Mouse (Mus musculus) lung, embryonic 16.5 days (tissue): Measurements from ENCODE around the gene Pnisr. TPM values are rescaled to one million over a fixed set of nuclear protein-coding genes. Genes with fewer than 3 reads are reported as not detected.

Experiments used
- ATAC-seq: fragments of 200-750 bp; cut with Nextera tagmentation; 2 replicates; pipeline ENCODE4 v1.8.0; 2017; ENCODE audit warnings: low read depth, mild to moderate bottlenecking, moderate library complexity
- H3K27ac ChIP-seq: fragments of 300-500 bp; sonication (generic); 2 replicates; pipeline ENCODE4 v1.5.1; 2014; ENCODE audit warnings: mild to moderate bottlenecking, control low read depth, low read length
- H3K27me3 ChIP-seq: fragments of 300-500 bp; sonication (generic); 2 replicates; pipeline ENCODE4 v1.6.1; 2014; ENCODE audit warnings: low read depth, low read length, mixed read lengths; ENCODE audit not compliant: control insufficient read depth, insufficient read depth
- H3K36me3 ChIP-seq: fragments of 300-500 bp; sonication (generic); 2 replicates; pipeline ENCODE4 v1.6.1; 2014; ENCODE audit warnings: low read length; ENCODE audit not compliant: control insufficient read depth, insufficient read depth
- H3K4me1 ChIP-seq: fragments of 300-500 bp; sonication (generic); replicated peaks from 2 replicates; pipeline ENCODE4 v1.6.1; 2014; ENCODE audit warnings: low read length, mixed read lengths; ENCODE audit not compliant: control insufficient read depth, insufficient read depth
- H3K4me2 ChIP-seq: fragments of 300-500 bp; sonication (generic); 2 replicates; pipeline ENCODE4 v1.6.1; 2014; ENCODE audit warnings: low read depth, low read length, control low read depth
- H3K4me3 ChIP-seq: fragments of 300-500 bp; sonication (generic); 2 replicates; pipeline ENCODE4 v1.5.1; 2014; ENCODE audit warnings: mild to moderate bottlenecking, low read length, control low read depth
- H3K9ac ChIP-seq: fragments of 300-500 bp; sonication (generic); 2 replicates; pipeline ENCODE4 v1.6.1; 2014; ENCODE audit warnings: low read length, control low read depth
- H3K9me3 ChIP-seq: fragments of 300-500 bp; sonication (generic); 2 replicates; pipeline ENCODE4 v1.6.1; 2016; ENCODE audit warnings: low read length; ENCODE audit not compliant: control insufficient read depth
- WGBS: fragments of 180-500 bp; shearing (Covaris S2); extraction: QIAGEN DNeasy Blood & Tissue Kit; methylation state at CpG from one replicate; pipeline ENCODE4 v1.1.7; 2014; 5-methylcytosine and 5-hydroxymethylcytosine counted together
- polyA plus RNA-seq: library from polyadenylated mRNA; unstranded; fragments of >200 nt; fragmentation: Nextera tagmentation; extraction: Ambion mirVana; gene quantifications from 2 replicates; pipeline ENCODE4 v1.2.1, GENCODE M21; 2015

The Pnisr gene
- polyA plus RNA-seq = 133 and 150 TPM in 2 replicates

DNA sequence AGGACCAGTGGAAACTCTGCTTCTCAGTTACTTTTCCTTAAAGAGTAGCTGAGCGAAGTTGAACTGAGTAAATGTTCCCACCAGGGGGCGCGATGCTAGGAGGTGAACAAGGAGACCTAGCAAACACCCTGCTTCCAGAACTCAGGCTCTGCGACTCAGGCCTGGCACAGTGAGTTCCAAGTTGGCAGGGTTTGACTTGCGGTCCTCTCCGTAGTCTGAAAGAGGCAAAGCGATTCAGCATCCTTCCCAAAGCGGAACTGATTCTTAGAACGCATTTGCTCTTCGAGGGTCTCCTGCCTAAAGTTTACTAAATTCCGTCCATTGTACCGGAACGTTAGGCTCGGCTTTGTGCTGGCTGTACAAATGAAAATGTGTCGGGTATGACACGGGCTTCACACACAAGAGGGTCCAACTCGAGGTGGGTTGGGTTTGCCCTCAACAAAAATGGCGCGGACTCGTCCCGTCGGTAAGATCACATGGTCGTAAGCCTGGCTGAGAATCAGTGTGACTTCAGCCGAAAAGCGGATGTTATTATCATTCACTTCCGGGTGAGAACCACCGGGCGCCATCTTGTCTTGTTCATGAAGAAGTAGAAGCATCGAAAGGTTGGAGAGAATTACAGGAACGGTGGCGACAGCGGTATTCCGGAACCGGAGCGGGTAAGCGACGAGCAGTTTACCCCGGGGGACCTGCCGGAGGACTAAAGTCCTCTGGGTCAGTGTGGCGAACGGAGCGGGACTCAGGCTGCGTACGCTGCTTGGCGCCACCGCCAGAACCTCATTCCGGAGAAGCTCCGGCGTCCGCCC lies at the start of gene Pnisr:
Gene Pnisr, plus strand, starts transcription at position 103 of the 806 bp plus-strand sequence.
- no peaks in the 10 kb centered on the region for H3K9me3 ChIP-seq
- no peaks in the 10 kb centered on the region for H3K27me3 ChIP-seq
- H3K36me3 ChIP-seq = no peaks in the 10 kb centered on the region
- H3K4me1 ChIP-seq = peaks cover 11% of the 10 kb centered on the region
- under 1% methylated on average over 50 of the region's 50 CpGs for WGBS
- H3K9ac ChIP-seq = peak within 1 kb of the TSS; percentile 90
- peak within 1 kb of the TSS; percentile 77 for H3K4me3 ChIP-seq
- peak; percentile 98 for ATAC-seq
- peak within 1 kb of the TSS; percentile 97 for H3K27ac ChIP-seq
- H3K4me2 ChIP-seq = peak within 1 kb of the TSS; percentile 60

DNA sequence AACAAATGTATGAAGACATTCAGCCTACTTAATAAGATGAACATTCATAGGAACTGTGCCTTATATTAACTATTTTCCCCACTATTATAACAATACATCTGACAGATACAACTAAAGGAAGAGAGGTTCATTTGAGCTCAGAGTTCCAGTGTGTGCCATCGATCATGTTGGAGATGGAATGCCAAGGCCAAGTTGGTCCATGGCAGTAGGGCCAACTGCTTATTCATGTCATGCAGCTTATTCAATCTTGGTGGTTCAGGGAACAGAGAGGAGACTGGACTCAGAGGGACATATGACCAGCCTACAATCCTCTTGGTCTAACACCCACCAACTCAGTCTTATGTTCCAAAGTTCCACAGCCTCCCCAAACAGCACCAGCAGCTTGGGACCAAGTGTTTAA lies 46.4 kb upstream of the Pnisr start:
- no peaks in the 10 kb centered on the region for H3K27me3 ChIP-seq
- H3K9ac ChIP-seq = no peak overlapping the region
- peaks cover 18% of the 10 kb centered on the region for H3K36me3 ChIP-seq
- H3K9me3 ChIP-seq = no peaks in the 10 kb centered on the region
- H3K4me3 ChIP-seq = no peak overlapping the region
- no peaks in the 10 kb centered on the region for H3K4me1 ChIP-seq
- no peak overlapping the region for H3K27ac ChIP-seq
- 94% methylated on average over 1 of the region's 1 CpGs for WGBS
- ATAC-seq = no peak
- no peak overlapping the region for H3K4me2 ChIP-seq

DNA sequence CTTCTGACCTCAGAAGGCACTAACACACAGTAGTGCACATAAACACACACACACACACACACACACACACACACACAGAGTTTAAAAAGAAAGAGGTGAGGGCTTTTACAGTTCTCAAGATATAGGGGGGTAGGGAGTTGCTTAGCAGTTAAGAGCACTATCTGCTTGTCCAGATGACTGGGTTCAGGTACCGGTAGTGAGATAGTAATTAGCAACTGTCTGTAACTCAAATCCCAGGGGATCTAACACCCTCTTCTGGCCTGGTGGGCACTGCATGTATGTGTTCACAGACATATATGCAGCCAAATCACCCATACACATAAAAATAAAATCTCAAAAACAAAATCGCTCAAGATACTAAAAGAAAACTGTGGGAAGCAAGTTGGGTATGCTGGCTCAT lies 45.8 kb upstream of the Pnisr start:
- Histone ChIP-seq H3K4me3 (no peak overlapping the region), H3K9ac (no peak overlapping the region), H3K9me3 (no peaks in the 10 kb centered on the region), H3K4me1 (no peaks in the 10 kb centered on the region), H3K36me3 (peaks cover 20% of the 10 kb centered on the region), H3K27ac (no peak overlapping the region), H3K27me3 (no peaks in the 10 kb centered on the region), H3K4me2 (no peak overlapping the region)
- 90% methylated on average over 2 of the region's 2 CpGs for WGBS
- ATAC-seq = no peak

DNA sequence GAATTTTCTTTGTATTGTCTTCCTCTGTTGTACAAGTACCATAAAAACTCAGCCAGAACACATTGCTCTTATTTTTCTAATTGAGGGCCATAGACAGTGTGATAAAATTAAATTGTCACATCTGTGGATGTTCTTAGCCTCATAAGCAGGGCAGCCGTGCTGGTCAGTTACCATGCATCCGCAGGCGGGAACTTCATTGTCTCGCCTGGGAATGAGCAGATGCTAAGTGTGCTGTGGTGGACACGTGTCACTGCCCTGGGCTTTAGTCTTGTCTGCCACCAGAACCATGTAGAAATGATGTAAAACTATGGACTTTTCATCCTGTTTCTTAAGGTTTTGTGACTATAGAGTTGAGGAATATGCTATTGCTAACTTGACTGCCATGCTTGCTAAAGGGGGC lies 40.2 kb upstream of the Pnisr start:
- no peaks in the 10 kb centered on the region for H3K9me3 ChIP-seq
- no peak overlapping the region for H3K27ac ChIP-seq
- H3K27me3 ChIP-seq = no peaks in the 10 kb centered on the region
- H3K36me3 ChIP-seq = peaks cover 21% of the 10 kb centered on the region
- no peak for ATAC-seq
- WGBS = 74% methylated on average over 5 of the region's 5 CpGs
- no peak overlapping the region for H3K4me2 ChIP-seq
- no peaks in the 10 kb centered on the region for H3K4me1 ChIP-seq
- H3K9ac ChIP-seq = no peak overlapping the region
- no peak overlapping the region for H3K4me3 ChIP-seq

DNA sequence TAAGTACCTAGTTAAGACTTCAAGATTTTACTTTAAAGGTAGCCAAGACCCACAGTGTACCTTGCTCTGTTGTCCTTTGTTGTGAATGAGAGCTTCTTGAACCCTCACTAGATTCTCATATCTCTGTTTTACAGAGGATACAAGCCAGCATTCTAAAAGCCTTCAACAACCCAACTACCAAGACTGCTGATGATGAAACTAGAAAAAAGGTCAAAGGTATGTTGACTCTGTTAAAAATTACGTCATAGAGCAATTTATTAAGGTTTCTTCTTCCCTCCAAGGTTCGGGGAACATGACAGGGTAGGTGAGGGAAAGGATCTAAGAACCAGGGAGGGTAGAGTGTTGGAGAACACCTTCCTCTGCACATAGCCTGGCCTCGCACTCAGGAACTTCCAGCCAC lies 36.8 kb upstream of the Pnisr start:
- Histone ChIP-seq H3K4me2 (no peak overlapping the region), H3K36me3 (peaks cover 17% of the 10 kb centered on the region), H3K4me3 (no peak overlapping the region), H3K27me3 (no peaks in the 10 kb centered on the region), H3K9me3 (no peaks in the 10 kb centered on the region), H3K9ac (no peak overlapping the region), H3K27ac (no peak overlapping the region), H3K4me1 (no peaks in the 10 kb centered on the region)
- ATAC-seq = no peak
- WGBS = 78% methylated on average over 3 of the region's 3 CpGs

DNA sequence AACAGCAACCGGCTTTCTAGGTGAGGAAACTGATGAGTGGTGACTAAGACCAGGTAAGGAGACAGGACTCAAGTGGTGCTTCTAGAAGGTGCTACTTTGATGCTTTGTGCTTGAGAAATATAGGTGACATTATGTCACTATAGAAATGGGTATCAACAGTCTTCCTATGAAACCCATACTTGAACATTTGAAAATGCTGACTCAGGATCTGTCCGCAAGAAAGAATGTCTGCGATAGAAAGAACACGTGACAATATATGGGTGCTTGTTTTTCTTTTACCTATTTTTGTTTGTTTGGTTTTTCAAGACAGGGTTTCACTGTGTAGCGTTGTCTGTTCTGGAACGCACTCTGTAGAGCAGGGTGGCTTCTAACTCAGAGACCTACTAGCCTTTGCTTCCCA lies 34.7 kb upstream of the Pnisr start:
- 92% methylated on average over 6 of the region's 6 CpGs for WGBS
- H3K9ac ChIP-seq = no peak overlapping the region
- ATAC-seq = no peak
- H3K36me3 ChIP-seq = peaks cover 18% of the 10 kb centered on the region
- no peaks in the 10 kb centered on the region for H3K27me3 ChIP-seq
- H3K9me3 ChIP-seq = no peaks in the 10 kb centered on the region
- H3K4me2 ChIP-seq = no peak overlapping the region
- no peaks in the 10 kb centered on the region for H3K4me1 ChIP-seq
- H3K4me3 ChIP-seq = no peak overlapping the region
- no peak overlapping the region for H3K27ac ChIP-seq

DNA sequence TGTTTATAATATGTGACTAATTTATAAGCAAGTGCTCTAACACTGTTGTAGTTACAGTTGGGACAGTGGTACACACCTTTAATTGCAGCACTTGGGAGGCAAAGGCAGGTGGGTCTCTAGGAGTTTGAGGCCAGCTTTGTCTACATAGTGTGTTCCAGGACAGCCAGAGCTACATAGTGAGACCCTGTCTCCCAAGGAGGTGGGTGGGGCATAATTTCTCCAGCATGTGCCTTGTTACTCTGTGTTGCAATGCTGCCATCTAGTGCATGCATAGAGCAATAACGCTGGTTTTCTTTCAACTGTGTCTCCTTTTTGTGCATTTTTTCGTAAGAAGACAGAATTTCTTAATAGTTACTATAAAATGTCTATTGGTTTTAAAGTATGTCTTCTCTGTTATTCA lies 33.4 kb upstream of the Pnisr start:
- H3K4me2 ChIP-seq = no peak overlapping the region
- no peaks in the 10 kb centered on the region for H3K27me3 ChIP-seq
- H3K4me1 ChIP-seq = no peaks in the 10 kb centered on the region
- H3K27ac ChIP-seq = no peak overlapping the region
- H3K4me3 ChIP-seq = no peak overlapping the region
- no peak overlapping the region for H3K9ac ChIP-seq
- H3K9me3 ChIP-seq = no peaks in the 10 kb centered on the region
- peak; percentile 54; the same call in 1 of the 2 replicates for ATAC-seq
- 35% methylated on average over 2 of the region's 2 CpGs for WGBS
- peaks cover 18% of the 10 kb centered on the region for H3K36me3 ChIP-seq

DNA sequence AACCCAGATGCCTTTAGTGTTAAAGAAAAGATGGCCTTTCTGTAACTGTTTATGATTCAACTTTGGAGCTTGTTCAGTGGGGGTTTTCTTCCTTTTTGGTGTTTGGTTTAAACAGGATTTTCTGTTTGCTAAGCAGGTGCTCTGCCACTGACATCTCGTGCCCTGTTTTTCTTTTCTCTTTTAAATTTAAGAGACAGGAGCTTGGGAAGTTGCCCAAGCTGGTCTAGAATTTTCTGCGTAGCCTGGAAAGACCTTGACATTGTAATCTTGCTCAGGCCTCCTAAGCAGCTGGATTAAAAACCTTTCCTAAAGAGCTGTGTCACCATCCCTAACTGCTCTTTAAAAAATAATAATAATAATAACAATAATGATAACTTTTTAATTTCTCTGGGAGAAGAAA lies 20.8 kb upstream of the Pnisr start:
- H3K4me2 ChIP-seq = no peak overlapping the region
- H3K27me3 ChIP-seq = no peaks in the 10 kb centered on the region
- no peak overlapping the region for H3K4me3 ChIP-seq
- 75% methylated on average over 2 of the region's 2 CpGs for WGBS
- peaks cover 7% of the 10 kb centered on the region; the same call in 1 of the 2 replicates for H3K36me3 ChIP-seq
- no peak for ATAC-seq
- H3K9me3 ChIP-seq = no peaks in the 10 kb centered on the region
- H3K9ac ChIP-seq = no peak overlapping the region
- H3K27ac ChIP-seq = no peak overlapping the region
- H3K4me1 ChIP-seq = no peaks in the 10 kb centered on the region

DNA sequence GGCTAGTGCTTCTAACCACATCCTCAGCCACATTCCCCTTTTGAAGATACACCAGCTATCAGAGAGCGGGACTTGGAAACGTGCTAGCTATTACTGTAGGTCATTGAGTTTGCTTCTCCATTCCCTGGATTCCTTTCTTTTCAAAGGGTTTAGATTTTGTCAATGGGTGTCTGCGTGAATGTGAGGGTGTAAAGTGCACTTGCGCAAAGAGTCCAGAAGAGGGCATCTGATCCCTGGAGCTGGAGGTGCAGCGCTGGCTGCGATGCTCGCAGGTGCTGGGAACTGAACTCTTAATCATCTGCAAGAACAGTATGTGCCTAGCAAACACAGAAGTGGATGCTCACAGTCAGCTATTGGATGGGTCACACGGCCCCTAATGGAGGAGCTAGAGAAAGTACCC lies 14.5 kb upstream of the Pnisr start:
- Histone ChIP-seq H3K36me3 (peaks cover 12% of the 10 kb centered on the region), H3K9ac (no peak overlapping the region), H3K9me3 (no peaks in the 10 kb centered on the region), H3K4me1 (no peaks in the 10 kb centered on the region), H3K4me3 (no peak overlapping the region), H3K27ac (no peak overlapping the region), H3K4me2 (no peak overlapping the region), H3K27me3 (no peaks in the 10 kb centered on the region)
- no peak for ATAC-seq
- WGBS = 96% methylated on average over 8 of the region's 8 CpGs
